Mouse (Mus musculus) myocyte (in vitro differentiated cells): Measurements from ENCODE around the gene Pcnx3.

Experiments used
- MAX ChIP-seq: IDR thresholded peaks from one replicate; pipeline ENCODE4 v1.6.1; 2011; ENCODE audit warnings: low read depth, mild to moderate bottlenecking, control low read depth
- MYOD1 ChIP-seq, 3 experiments: IDR thresholded peaks; one replicate each; pipeline ENCODE4 v1.6.1; 2011; ENCODE audit warnings: control low read depth in 2 of 3, low read depth in 2 of 3, mild to moderate bottlenecking in 2 of 3, moderate library complexity in 1 of 3; ENCODE audit not compliant: insufficient read length in 2 of 3, control insufficient read depth in 1 of 3
- MYOG ChIP-seq, 3 experiments: IDR thresholded peaks; one replicate each; pipeline ENCODE4 v1.6.1; 2011; ENCODE audit warnings: control low read depth in 2 of 3, low read depth in 2 of 3, mild to moderate bottlenecking in 2 of 3; ENCODE audit not compliant: insufficient read length in 2 of 3, control insufficient read depth in 1 of 3, insufficient read depth in 1 of 3
- POLR2A ChIP-seq: IDR thresholded peaks from one replicate; pipeline ENCODE4 v1.6.1; 2011; ENCODE audit warnings: low read depth, mild to moderate bottlenecking, control low read depth, moderate library complexity; ENCODE audit not compliant: insufficient read length
- POLR2AphosphoS2 ChIP-seq: IDR thresholded peaks from one replicate; pipeline ENCODE4 v1.6.1; 2011; ENCODE audit warnings: low read depth, control low read depth; ENCODE audit not compliant: insufficient read length
- USF1 ChIP-seq: IDR thresholded peaks from one replicate; pipeline ENCODE4 v1.6.1; 2011; ENCODE audit warnings: low read depth, mild to moderate bottlenecking, control low read depth, moderate library complexity

DNA sequence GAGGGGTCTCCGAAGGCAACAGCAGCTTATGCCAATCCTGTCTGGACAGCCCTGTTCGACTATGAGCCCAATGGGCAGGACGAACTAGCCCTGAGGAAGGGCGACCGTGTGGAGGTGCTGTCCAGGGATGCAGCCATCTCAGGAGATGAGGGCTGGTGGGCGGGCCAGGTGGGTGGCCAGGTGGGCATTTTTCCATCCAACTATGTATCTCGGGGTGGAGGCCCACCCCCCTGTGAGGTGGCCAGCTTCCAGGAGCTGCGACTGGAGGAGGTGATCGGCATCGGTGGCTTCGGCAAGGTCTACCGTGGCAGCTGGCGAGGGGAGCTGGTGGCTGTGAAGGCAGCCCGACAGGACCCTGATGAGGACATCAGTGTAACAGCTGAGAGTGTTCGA lies 1.6 kb upstream of the Pcnx3 start:
- TF ChIP-seq POLR2AphosphoS2 (no peak), MYOG (IDR thresholded peaks at IDR 0.05; ENCODE audit: control insufficient read depth in 1 of 3, insufficient read depth in 1 of 3, insufficient read length in 2 of 3, low read depth in 2 of 3) (peak in 2 of 3 experiments; percentile 14 to 32), POLR2A (no peak), USF1 (no peak), MYOD1 (IDR thresholded peaks at IDR 0.05; ENCODE audit: control insufficient read depth in 1 of 3, insufficient read length in 2 of 3, low read depth in 2 of 3) (peak in 1 of 3 experiments; percentile 18), MAX (no peak)
